Mouse (Mus musculus): ENCODE results near the gene Ier5.

DNA sequence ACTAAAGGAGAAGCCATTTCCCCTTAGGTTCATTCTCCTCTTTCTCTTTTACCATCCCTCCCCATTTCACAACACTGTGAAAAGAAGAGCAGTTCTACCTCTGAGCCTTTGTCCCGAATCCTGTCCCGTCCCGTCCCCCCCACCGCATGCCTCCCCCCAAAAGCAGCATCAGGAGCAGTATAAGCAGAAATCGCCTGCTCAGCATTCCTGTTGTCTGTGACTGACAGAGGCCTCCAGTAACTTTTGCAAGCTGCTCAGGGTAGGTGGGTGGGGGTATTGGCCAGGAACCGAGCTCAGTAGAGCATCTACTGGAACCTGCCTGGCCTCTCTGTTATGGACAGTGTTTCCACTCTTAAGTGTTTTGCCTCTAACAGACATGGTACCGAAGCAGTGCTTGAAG is 26.3 kb downstream of the Ier5 start:
- TF ChIP-seq CTCF (conservative IDR thresholded peaks at IDR 0.05; ENCODE audit: insufficient read depth, insufficient read length, low read depth, low read length) = no peak
- TF ChIP-seq POLR2A (IDR thresholded peaks at IDR 0.05; ENCODE audit: low read depth, low read length) = no peak
